Mouse (Mus musculus) midbrain, embryonic 14.5 days (tissue): Measurements from ENCODE around the gene P2ry14. TPM values are rescaled to one million over a fixed set of nuclear protein-coding genes. Genes with fewer than 3 reads are reported as not detected.
A peak's percentile ranks its signal among the peaks of the same experiment; 100 is the strongest.

ENCODE experiments used
- ATAC-seq: fragments of 200-750 bp; cut with Nextera tagmentation; 2 replicates; pipeline ENCODE4 v1.8.0; 2017; ENCODE audit warnings: moderate number of reproducible peaks, moderate library complexity; ENCODE audit not compliant: low FRiP score, low TSS enrichment
- DNase-seq: peaks from one replicate; pipeline ENCODE4 v3.0.0-alpha.2; 2015
- H3K27ac ChIP-seq: fragments of 300-500 bp; sonication (generic); replicated peaks from 2 replicates; pipeline ENCODE4 v1.5.1; 2014; ENCODE audit warnings: mild to moderate bottlenecking, low read depth, low read length, moderate library complexity
- H3K27me3 ChIP-seq: fragments of 300-500 bp; sonication (generic); 2 replicates; pipeline ENCODE4 v1.6.1; 2014; ENCODE audit warnings: low read length, control low read depth, mixed read lengths; ENCODE audit not compliant: control insufficient read depth, insufficient read depth
- H3K36me3 ChIP-seq: fragments of 300-500 bp; sonication (generic); 2 replicates; pipeline ENCODE4 v1.6.1; 2014; ENCODE audit warnings: low read length, control low read depth; ENCODE audit not compliant: control insufficient read depth, insufficient read depth
- H3K4me1 ChIP-seq: fragments of 300-500 bp; sonication (generic); 2 replicates; pipeline ENCODE4 v1.6.1; 2014; ENCODE audit warnings: mild to moderate bottlenecking, antibody characterized with exemption, low read length, control low read depth; ENCODE audit not compliant: control insufficient read depth, insufficient read depth
- H3K4me2 ChIP-seq: fragments of 300-500 bp; sonication (generic); 2 replicates; pipeline ENCODE4 v1.6.1; 2014; ENCODE audit warnings: mild to moderate bottlenecking, low read length, moderate library complexity
- H3K4me3 ChIP-seq: fragments of 300-500 bp; sonication (generic); replicated peaks from 2 replicates; pipeline ENCODE4 v1.5.1; 2014; ENCODE audit warnings: low read depth, low read length
- H3K9ac ChIP-seq: fragments of 300-500 bp; sonication (generic); replicated peaks from 2 replicates; pipeline ENCODE4 v1.6.1; 2014; ENCODE audit warnings: mild to moderate bottlenecking, low read length, moderate library complexity
- H3K9me3 ChIP-seq: fragments of 300-500 bp; sonication (generic); 2 replicates; pipeline ENCODE4 v1.6.1; 2016; ENCODE audit warnings: low read length, control low read depth, mixed read lengths; ENCODE audit not compliant: control insufficient read depth
- WGBS: fragments of 180-500 bp; shearing (Covaris S2); extraction: QIAGEN DNeasy Blood & Tissue Kit; methylation state at CpG from one replicate; pipeline ENCODE4 v1.1.7; 2014; 5-methylcytosine and 5-hydroxymethylcytosine counted together
- polyA plus RNA-seq: library from polyadenylated mRNA; unstranded; fragments of >200 nt; fragmentation: Nextera tagmentation; extraction: Ambion mirVana; gene quantifications from 2 replicates; pipeline ENCODE4 v1.2.1, GENCODE M21; 2014

The P2ry14 gene
- polyA plus RNA-seq, 1 experiment from 2014 or later, result 4.1 TPM

DNA sequence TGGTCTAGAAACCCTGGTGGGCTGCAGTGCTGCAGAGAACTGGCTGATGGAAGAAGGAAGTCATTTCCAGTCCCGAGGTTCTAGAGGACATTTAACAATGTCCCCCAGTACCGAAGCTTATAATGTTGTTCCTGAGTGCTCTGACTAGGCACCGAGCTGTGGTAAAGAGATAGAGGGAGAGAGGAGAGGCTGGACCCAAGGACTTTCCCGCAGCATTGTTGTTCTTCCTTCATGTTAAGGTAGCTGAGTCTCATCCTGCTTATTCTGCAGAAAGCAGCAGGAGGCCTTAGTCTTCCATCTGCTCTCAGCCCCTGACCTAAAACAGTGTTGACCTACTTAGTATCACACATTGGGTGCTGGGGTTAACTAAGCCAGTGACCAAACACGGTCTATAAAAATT is 23.5 kb upstream of the P2ry14 start:
- Histone ChIP-seq H3K36me3 (no peaks in the 10 kb centered on the region), H3K4me2 (no peak overlapping the region), H3K9me3 (no peaks in the 10 kb centered on the region), H3K4me1 (no peaks in the 10 kb centered on the region), H3K27ac (no peak overlapping the region), H3K4me3 (no peak overlapping the region), H3K9ac (no peak overlapping the region), H3K27me3 (no peaks in the 10 kb centered on the region)
- no peak for ATAC-seq
- no peak for DNase-seq
- 81% methylated on average over 5 of the region's 5 CpGs for WGBS

GRCm38 (mm10) chr3:59175234-59175633 is 21.8 kb upstream of the P2ry14 start:
- Histone ChIP-seq H3K4me2 (no peak overlapping the region), H3K9me3 (no peaks in the 10 kb centered on the region), H3K4me3 (no peak overlapping the region), H3K27ac (no peak overlapping the region), H3K36me3 (no peaks in the 10 kb centered on the region), H3K4me1 (no peaks in the 10 kb centered on the region), H3K9ac (no peak overlapping the region), H3K27me3 (no peaks in the 10 kb centered on the region)
- peak; percentile 76 for DNase-seq
- 54% methylated on average over 5 of the region's 5 CpGs for WGBS
- ATAC-seq, result peak; percentile 64; the same call in 1 of the 2 replicates

DNA sequence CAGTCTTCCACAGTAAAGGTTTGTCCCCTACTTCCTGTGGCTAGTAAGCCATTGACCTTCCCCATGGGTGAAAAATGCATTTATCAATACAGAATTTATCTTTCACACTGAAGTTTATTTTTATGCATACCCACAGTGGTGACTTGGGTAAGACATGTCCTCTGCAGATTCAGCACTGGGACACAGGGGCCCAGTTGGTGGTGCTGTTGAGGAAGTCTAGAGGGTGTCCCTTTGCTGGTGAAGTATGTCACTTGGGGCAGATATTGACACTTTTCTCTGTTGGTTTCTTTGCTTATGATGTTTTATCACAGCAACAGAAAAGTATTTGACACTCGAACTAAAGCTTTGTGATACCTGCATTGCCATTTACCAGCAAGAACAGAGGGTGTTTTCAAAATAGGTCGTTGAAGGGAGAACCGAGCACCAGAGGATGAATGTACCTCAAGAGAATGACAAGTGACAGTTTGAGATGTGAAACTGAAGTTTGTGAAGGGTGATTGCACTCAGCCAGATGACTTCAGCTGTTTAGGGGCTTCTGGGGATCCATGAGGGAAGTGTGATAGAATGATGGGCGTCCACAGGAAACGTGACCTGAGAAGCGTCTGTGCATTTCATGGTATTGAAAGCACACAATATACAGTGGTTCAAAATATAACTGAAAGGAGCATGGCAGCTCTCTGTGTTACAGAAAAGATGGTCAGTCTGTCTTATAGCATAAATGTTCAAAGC is 21.2 kb upstream of the P2ry14 start:
- ATAC-seq (no peak), DNase-seq (no peak)
- Histone ChIP-seq H3K9ac (no peak overlapping the region), H3K4me2 (no peak overlapping the region), H3K27me3 (no peaks in the 10 kb centered on the region), H3K9me3 (no peaks in the 10 kb centered on the region), H3K36me3 (no peaks in the 10 kb centered on the region), H3K27ac (no peak overlapping the region), H3K4me1 (no peaks in the 10 kb centered on the region), H3K4me3 (no peak overlapping the region)
- 89% methylated on average over 6 of the region's 6 CpGs for WGBS

DNA sequence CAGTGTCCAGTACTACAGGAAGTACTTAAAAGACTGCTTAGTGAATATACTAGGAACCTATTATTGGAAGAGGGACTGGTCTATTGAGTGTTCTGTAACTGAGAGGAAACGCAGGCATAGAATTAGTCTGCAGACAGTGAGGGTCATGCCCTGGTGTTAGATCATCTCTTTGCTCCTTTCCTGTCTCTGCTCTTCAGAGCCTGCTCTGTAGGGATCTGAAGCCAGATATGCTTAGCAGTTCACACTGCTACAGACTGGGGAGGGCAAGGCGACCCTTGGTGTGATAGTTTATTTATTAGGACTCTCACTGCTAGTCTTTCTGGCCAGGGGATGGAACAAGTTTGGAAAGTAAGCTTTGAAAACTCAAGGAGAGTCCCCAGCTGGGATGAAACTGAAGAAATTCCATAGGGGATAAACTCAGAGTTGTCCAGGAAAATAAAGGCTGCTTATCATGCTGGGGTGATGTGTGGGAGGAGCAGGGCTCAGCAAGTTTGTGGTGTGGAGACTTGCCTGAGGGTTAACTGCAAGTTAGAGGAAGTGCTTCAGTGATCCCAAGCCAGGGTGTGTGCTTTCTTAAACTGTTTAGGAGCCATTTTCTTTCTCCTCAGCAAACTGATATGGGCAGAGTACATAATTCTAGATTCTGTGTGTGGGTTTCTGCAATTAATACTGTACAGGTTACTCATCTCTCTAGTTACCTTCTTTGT is 16.7 kb upstream of the P2ry14 start:
- H3K4me1 ChIP-seq, result no peaks in the 10 kb centered on the region
- no peak overlapping the region for H3K27ac ChIP-seq
- H3K9ac ChIP-seq, result no peak overlapping the region
- WGBS, result 67% methylated on average over 2 of the region's 2 CpGs
- no peak overlapping the region for H3K4me2 ChIP-seq
- no peaks in the 10 kb centered on the region for H3K9me3 ChIP-seq
- DNase-seq (peak; percentile 6), ATAC-seq (no peak)
- H3K4me3 ChIP-seq, result no peak overlapping the region
- H3K36me3 ChIP-seq, result no peaks in the 10 kb centered on the region
- H3K27me3 ChIP-seq, result no peaks in the 10 kb centered on the region

GRCm38 (mm10) chr3:59169215-59169614 is 15.8 kb upstream of the P2ry14 start:
- Histone ChIP-seq H3K27me3 (no peaks in the 10 kb centered on the region), H3K9ac (no peak overlapping the region), H3K4me3 (no peak overlapping the region), H3K4me2 (no peak overlapping the region), H3K27ac (no peak overlapping the region), H3K36me3 (no peaks in the 10 kb centered on the region), H3K9me3 (no peaks in the 10 kb centered on the region), H3K4me1 (no peaks in the 10 kb centered on the region)
- 89% methylated on average over 4 of the region's 4 CpGs for WGBS
- DNase-seq (no peak), ATAC-seq (no peak)

DNA sequence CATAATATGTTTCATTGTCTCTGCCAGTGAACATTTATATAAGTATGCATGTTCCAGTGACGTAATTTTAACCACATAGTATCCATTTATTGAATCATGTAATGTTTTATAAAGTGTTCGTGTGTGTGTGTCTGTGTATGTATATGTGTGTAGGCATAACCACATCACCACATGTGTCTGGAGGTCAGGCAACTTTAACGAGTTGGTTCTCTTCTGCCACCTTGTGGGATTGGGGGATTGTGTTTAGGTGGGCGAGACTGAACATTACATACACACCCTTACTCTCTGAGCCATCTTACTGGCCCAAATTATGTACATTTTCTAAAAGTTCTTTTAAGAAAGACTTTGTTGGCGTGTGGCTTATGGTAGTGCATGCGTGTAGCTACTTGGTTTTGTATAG is 15.1 kb upstream of the P2ry14 start:
- ATAC-seq (no peak), DNase-seq (no peak)
- H3K9me3 ChIP-seq, result no peaks in the 10 kb centered on the region
- H3K27ac ChIP-seq, result no peak overlapping the region
- H3K4me1 ChIP-seq, result no peaks in the 10 kb centered on the region
- no peaks in the 10 kb centered on the region for H3K36me3 ChIP-seq
- no peak overlapping the region for H3K9ac ChIP-seq
- no peak overlapping the region for H3K4me3 ChIP-seq
- no peak overlapping the region for H3K4me2 ChIP-seq
- 96% methylated on average over 6 of the region's 6 CpGs for WGBS
- H3K27me3 ChIP-seq, result no peaks in the 10 kb centered on the region

DNA sequence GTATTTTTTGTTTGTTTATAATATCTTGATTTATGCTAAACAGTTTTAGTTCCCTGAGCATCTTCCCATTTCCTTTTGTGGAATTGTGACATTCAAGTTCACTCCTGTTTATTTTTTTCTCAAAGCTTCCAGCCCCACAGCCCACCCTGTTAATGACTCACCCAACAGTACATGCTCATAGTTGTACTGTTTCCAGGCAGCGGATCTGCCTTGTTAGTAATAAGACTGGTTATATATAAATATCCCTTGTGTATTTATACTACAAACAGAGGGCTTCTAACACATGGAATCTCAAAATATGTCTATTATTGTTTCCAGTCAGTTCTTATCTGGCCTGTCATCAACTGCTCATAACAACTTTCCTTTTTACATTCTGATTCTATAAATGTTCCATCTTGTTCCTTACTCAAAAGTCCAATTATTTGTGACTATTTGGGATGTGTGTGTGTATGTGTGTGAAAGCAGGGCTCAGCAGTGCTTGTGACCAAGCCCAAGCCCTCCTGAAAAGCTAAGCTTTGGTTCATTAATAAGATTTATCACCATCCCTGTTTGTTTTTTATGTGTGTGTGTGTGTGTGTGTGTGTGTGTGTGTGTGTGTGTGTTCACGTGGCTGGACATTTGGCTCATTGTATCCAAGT is 14.1 kb upstream of the P2ry14 start:
- Histone ChIP-seq H3K4me1 (no peaks in the 10 kb centered on the region), H3K27me3 (no peaks in the 10 kb centered on the region), H3K4me2 (no peak overlapping the region), H3K9me3 (no peaks in the 10 kb centered on the region), H3K9ac (no peak overlapping the region), H3K4me3 (no peak overlapping the region), H3K36me3 (no peaks in the 10 kb centered on the region), H3K27ac (no peak overlapping the region)
- ATAC-seq, result no peak
- WGBS, result 87% methylated on average over 2 of the region's 2 CpGs
- DNase-seq, result no peak

DNA sequence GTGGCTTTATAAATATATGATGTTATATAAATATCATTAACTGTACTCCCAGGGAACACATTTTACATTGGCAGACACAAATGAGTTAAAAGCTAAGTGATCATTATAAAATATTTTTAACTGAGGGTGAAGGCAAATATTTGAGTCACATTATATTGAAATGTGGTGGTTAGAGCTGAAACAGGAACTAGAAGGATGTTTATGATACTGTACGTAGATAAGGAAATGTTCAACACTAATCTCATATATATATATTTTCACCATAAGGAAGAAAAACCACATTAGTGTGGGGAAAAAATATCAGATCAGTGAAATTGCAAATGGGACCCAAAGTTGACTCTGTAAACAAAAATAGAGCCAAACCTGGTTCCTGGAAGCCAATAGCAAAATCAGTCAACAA is 7.0 kb upstream of the P2ry14 start:
- Histone ChIP-seq H3K36me3 (no peaks in the 10 kb centered on the region), H3K4me1 (no peaks in the 10 kb centered on the region), H3K4me2 (no peak overlapping the region), H3K9ac (no peak overlapping the region), H3K4me3 (no peak overlapping the region), H3K27me3 (no peaks in the 10 kb centered on the region), H3K27ac (no peak overlapping the region), H3K9me3 (no peaks in the 10 kb centered on the region)
- ATAC-seq (no peak), DNase-seq (no peak)
- WGBS, result 96% methylated on average over 1 of the region's 1 CpGs
